Mouse (Mus musculus) mature B cell (primary cell): ENCODE data around the gene Kmt2b.

Experiments used
- in situ Hi-C: fragments of 300-500 bp; cut with MboI; formaldehyde crosslinking; loops from 2 replicates; pipeline ENCODE4 v1.14.3; 2019

The Kmt2b gene

GRCm38 (mm10) chr7:30564970-30565571 is 23.5 kb downstream of the Kmt2b start, which contains the start of gene Igflr1:
Gene Igflr1, plus strand, starts transcription at chr7:30565427.
- in situ Hi-C loops: no loop called here

DNA sequence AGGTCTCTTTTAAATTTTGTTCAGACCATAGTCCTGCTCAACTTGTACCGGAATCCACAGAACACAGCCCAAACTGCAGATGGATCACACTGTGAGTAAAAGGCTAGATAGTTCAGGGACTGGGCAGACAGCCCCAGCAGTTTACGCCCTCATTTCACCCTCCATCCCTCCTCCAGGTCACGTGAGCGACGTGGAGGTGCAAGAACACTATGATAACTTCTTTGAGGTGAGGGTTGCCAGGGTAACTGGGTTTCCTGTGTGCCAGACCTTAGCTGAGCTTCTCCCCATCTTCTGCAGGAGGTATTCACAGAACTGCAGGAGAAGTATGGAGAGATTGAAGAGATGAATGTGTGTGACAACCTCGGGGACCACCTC is 24.6 kb downstream of the Kmt2b start:
- in situ Hi-C loops: no loop called here

DNA sequence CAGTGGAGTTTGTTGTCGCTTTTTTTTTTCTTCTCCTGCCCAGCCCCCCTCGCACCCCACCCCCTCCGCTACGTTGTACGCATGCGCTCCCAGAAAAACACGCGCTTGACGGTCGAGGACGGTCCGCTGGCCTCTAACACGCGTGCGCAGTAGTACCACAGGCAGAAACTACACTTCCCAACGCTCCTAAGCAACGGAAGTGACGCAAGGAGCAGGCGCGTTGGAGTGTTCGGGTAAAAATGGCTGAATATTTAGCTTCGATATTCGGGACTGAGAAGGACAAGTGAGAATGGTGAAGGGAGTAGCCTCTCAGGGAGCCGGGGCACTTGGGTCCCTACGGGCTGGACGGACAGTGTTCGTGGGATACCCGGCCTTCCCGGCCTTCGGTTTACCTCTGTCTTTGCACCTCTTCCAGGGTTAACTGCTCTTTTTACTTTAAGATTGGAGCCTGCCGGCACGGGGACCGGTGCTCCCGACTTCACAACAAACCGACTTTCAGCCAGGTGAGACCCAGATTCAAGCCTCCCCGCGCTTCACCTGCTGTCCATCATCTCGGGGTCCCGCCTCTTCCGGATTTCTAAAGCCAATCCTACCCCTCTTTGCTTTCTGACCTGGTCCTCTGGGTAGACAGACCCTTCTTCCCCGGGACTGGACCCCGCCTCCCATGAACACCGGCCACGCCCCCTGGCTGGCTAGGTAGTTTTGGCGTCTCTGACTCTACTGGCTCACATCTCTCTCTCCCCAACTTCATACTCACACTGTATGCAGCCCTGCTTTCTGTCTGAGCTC is 25.2 kb downstream of the Kmt2b start, which contains the start of the genes U2af1l4, Gm49396 and Psenen:
TSS of gene U2af1l4 (plus strand) at position 185 of the 789 bp plus-strand sequence.
TSS of gene Gm49396 (plus strand) at position 228 of the 789 bp plus-strand sequence.
TSS of gene Psenen (minus strand) at position 511 of the 789 bp plus-strand sequence.
- in situ Hi-C loops: no loop called here

- in situ Hi-C loops: no loop called here
These were observed 25.9 kb downstream of the Kmt2b start for GRCm38 (mm10) chr7:30562526-30563116.

- in situ Hi-C loops: no loop called here
These were observed 28.2 kb downstream of the Kmt2b start for GRCm38 (mm10) chr7:30560296-30560695.

GRCm38 (mm10) chr7:30559443-30559954 is 29.0 kb downstream of the Kmt2b start, which contains the start of gene Lin37:
Gene Lin37, minus strand, starts transcription at chr7:30559838.
- in situ Hi-C loops: no loop called here

DNA sequence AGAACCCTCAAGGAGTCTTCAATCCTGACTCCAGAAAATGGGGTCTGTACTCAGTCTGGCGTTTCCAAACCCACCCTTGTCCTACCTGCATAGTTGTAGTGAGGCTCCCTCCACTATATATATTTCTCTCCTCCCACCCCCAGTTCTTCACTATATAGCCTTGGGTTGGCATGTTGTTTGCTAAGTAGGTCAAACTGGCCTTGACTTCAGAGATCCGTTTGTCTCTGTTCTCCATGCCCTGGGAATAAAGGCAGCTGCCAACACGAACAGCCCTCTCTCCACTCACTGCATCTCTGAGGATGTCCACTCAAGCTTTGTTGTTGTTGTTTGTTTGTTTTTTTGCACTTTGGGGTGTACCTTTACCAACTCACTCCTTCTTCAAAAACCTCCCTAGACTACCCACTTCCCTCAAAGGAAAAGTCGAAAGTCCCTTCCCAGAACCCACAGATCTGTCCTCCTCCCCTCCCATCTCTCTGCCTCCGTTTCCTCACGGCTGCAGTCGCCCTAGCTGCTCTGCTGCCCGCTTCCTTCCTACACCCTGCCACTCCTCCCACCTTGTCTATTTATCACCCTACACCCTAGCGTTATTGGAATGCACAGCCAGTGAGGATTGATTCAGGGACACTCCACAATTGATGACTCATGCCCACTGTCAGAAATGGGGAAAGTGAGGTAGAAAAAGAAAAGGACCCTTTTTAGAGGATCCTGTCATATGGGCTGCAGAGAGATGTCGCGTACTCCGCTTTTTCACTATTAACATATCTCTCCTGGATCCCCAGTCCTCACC is 29.7 kb downstream of the Kmt2b start:
- in situ Hi-C loops: no loop called here

DNA sequence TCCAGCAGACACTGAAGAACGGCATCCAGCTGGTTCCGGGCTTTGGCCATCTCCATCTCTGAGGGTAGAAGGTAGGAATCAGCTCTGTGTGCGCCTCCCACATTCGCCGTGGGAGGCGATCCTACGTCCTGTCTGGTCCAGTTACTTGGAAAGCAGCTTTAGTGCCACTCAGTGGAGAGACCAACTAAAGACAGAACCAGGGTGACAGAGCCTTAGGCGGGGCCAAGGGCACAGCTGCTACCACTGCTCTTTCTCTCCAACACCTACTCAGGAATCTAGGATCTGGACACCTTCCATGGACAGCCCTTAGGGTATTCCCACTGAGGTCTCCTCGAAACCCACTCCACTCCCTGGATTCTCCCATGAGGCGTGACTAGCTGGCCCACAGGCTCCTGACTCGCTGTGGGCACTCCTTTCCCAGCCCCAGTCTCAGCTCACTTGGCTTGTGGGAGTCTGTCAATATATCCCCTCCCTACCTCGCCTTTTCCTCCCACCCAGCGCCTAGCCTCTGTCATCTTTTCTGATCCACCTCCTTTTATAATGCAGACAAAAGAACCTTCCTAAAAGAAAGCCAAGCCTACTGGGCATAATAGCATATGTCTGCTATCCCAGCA is 30.5 kb downstream of the Kmt2b start:
- in situ Hi-C loops: no loop called here

GRCm38 (mm10) chr7:30556894-30557536 is 31.5 kb downstream of the Kmt2b start:
- in situ Hi-C loops: no loop called here

DNA sequence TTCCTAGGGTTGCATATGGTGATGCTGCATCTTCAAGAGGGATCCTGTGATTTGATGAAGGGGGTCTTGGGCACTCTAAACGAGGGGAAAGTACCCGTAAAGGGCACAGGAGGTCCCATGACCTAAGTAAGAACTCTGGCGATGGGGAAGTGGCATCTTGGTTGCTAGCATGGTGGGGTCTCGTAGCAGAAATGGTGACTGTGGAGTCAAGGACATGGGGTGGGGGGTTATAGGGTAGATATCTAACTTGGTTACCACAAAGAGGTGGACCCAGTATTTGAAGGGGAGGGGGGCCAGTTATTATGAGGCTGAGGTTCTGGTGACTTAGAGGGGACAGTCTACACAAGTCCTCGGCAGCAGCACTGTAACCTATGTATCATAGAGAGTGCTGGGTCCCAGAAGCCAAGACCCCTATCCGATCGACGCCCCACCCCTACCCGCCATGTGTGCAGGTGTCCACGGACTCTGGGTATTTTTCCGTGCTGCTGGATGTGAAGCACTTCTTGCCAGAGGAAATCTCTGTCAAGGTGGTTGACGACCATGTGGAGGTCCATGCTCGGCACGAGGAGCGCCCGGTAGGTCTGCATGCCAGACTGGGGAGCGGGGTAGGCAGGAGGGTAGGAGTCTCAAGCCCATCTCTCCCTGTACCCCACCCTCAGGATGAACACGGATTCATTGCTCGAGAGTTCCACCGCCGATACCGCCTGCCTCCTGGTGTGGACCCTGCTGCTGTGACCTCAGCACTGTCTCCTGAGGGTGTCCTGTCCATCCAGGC is 34.5 kb downstream of the Kmt2b start:
- in situ Hi-C loops: no loop called here

GRCm38 (mm10) chr7:30553021-30553589 is 35.4 kb downstream of the Kmt2b start:
- in situ Hi-C loops: no loop called here

GRCm38 (mm10) chr7:30552102-30553020 is 36.2 kb downstream of the Kmt2b start, which contains the start of the genes Hspb6 and Proser3:
Gene Hspb6, plus strand, starts transcription at chr7:30552178.
Gene Proser3, minus strand, starts transcription at chr7:30552299.
- in situ Hi-C loops: no loop called here

DNA sequence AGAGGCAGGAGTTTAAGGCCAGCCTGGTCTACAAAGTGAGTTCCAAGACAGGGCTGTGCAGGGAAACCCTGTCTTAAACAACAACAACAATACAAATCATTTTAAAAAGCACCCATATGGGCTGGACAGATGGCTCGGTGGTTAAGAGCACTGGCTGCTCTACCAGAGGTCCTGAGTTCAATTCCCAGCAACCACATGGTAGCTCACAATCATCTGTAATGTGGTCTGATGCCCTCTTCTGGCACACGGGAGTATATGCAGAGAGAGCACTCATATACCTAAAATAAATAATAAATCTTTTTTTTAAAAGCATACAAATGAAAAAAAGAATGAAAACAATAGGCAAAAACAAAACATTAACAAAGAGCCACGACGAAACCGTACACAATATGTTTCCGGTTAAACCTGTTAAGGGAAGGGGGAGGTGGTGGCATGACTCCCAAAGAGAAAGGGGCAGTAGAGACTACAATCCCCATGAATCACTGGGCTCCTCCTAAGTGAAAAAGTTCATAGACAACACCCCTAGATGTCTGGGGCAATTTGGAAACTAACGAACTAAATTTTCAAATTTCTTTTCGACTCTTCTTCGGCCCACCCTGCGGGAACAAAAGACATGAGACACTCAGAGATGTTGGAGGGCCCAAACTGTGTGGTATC is 37.0 kb downstream of the Kmt2b start:
- in situ Hi-C loops: no loop called here

DNA sequence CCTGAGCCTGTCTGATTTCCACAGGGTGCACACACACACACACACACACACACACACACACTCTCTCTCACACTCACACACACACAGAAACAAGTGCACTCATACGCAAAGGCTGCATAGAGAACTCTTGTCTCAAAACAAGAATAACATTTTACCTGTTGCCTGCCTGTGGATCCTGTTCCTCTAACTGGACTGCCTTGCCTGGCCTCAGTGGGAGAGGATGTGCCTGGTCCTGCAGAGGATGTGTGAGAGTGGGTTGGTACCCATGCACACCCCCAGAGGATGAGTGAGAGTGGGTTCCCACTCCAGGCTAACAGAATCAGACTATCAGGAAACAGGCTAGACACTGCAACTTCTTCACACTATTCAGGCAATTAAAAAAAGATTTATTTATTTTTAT is 37.9 kb downstream of the Kmt2b start:
- in situ Hi-C loops: no loop called here

DNA sequence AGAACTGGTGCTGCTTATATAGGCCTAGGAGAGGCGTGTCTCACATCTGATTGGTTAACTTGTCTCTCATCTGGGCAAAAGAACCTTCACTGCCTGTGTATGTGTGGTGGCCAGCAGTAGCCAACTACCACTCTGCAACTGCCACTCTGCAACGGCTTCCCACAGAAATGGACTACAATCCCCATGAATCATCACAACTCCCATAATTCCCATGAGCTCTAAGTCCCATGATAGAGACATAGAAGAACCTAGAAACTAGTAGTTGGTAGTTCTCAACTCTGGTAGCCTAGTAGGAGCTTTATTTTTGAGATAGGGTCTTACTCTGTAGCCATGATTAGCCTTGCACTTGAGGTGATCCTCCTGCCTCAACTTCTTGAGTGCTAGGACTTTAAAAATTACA is 38.6 kb downstream of the Kmt2b start:
- in situ Hi-C loops: no loop called here

DNA sequence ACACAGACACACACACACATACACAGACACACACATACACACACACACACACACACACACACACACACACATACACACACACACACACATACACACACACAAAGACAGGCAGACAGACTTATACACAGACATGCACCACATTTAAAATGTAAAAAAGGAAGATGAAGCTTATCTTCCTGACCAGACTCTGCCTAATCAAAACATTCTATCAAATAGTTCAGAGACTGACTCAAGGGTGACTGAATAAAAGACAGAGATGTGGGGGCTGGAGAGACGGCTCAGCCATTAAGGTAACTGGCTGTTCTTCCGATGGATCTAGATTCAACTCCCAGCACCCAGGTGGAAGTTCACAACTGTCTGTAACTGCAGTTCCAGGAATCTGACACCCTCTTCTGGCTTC is 44.2 kb downstream of the Kmt2b start:
- in situ Hi-C loops: no loop called here

DNA sequence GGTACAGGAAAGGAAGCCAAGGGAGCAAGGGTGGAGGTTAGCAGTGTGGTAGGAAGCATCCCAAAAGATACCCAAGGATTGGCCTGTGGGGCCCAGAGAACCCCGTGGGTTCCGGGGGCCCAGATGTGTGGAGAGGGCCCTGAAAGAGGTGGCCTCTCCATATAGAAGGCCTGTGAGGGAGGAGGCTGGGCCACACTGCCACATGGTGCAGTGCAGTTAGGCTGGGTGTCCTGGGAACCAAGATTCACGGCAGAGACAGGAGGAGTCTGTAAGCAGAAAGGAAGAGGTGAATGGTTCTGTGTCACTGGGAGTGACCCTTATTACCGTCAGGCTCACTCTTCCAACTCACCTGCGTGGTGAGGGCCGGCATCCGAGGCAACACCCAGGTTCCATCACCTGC is 48.0 kb downstream of the Kmt2b start:
- in situ Hi-C loops: no loop called here
